Mouse (Mus musculus): ENCODE results near the gene Acox2.

Gene Acox2

GRCm38 (mm10) chr14:8213803-8214224 is 45.3 kb downstream of the Acox2 start, which contains the start of gene Kctd6:
Gene Kctd6 (plus strand): TSS chr14:8214140.
- in situ Hi-C loops (cut with MboI) = no loop called here

- in situ Hi-C loops (cut with MboI) = no loop called here
These were observed 46.2 kb downstream of the Acox2 start for GRCm38 (mm10) chr14:8212996-8213395.

- in situ Hi-C loops (cut with MboI) = no loop called here
These were observed 49.3 kb downstream of the Acox2 start for GRCm38 (mm10) chr14:8209896-8210295.

GRCm38 (mm10) chr14:8208876-8209275 is 50.3 kb downstream of the Acox2 start:
- in situ Hi-C loops (cut with MboI) = no loop called here

GRCm38 (mm10) chr14:8207543-8207942 is 51.6 kb downstream of the Acox2 start:
- in situ Hi-C loops (cut with MboI) = no loop called here

GRCm38 (mm10) chr14:8207105-8207504 is 52.0 kb downstream of the Acox2 start:
- in situ Hi-C loops (cut with MboI) = no loop called here

- in situ Hi-C loops (cut with MboI) = no loop called here
These were observed 52.8 kb downstream of the Acox2 start for GRCm38 (mm10) chr14:8206179-8206910.

GRCm38 (mm10) chr14:8201715-8202114 is 57.4 kb downstream of the Acox2 start:
- in situ Hi-C loops (cut with MboI) = no loop called here

- in situ Hi-C loops (cut with MboI) = no loop called here
These were observed 58.4 kb downstream of the Acox2 start for GRCm38 (mm10) chr14:8200769-8201168.

- in situ Hi-C loops (cut with MboI) = no loop called here
These were observed 66.4 kb downstream of the Acox2 start for GRCm38 (mm10) chr14:8192727-8193126.

- in situ Hi-C loops (cut with MboI) = no loop called here
These were observed 67.7 kb downstream of the Acox2 start for GRCm38 (mm10) chr14:8191331-8191965.

GRCm38 (mm10) chr14:8190556-8190955 is 68.6 kb downstream of the Acox2 start:
- in situ Hi-C loops (cut with MboI) = no loop called here

- in situ Hi-C loops (cut with MboI) = no loop called here
These were observed 72.7 kb downstream of the Acox2 start for GRCm38 (mm10) chr14:8186278-8187045.

- in situ Hi-C loops (cut with MboI) = no loop called here
These were observed 75.8 kb downstream of the Acox2 start for GRCm38 (mm10) chr14:8183330-8183729.

GRCm38 (mm10) chr14:8180371-8181035 is 78.7 kb downstream of the Acox2 start:
- in situ Hi-C loops (cut with MboI) = no loop called here

- in situ Hi-C loops (cut with MboI) = no loop called here
These were observed 82.9 kb downstream of the Acox2 start for GRCm38 (mm10) chr14:8176251-8176650.
